Mouse (Mus musculus): ENCODE results near the gene Rbfox1.
A peak's percentile ranks its signal among the peaks of the same experiment; 100 is the strongest.

The Rbfox1 gene

DNA sequence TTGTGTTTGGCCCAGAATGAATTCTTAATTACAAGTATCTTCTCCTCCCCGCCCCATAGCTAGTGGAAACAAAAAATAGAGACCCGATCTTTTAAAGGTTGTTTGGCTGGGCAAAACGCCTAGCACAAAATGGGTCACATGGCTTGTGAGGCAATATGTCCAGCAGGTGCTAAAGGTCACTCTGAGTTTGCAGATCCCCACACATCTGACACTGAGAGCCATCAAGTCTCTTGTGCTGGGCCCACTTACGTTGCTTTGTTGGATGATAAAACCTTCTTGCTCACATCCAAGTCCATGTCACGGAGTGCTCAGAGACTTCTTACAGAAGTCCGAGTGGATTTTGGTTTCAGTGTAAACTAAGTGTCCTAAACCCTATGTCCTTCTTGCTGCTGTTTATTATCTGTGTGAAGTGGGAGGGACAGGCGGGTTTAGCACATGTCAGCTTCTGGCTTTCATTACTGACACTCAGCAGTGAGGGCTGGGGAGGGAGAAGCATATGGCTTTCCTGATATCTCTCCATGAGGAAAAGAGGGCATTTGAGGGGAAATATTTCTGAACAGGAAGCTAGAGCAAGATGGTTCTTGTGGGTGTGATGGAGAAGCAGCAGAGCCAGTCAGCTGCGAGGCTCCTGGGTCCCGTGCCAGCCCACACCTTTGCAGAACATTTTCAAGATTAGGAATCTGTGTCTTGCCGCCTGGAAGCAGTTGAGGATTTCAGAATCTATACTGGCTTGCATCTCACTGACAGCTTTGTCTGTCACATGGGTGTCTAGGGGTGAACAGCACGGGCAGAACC, 1214.5 kb downstream of the Rbfox1 start:
- DNase-seq = peak; percentile 21 to 58

DNA sequence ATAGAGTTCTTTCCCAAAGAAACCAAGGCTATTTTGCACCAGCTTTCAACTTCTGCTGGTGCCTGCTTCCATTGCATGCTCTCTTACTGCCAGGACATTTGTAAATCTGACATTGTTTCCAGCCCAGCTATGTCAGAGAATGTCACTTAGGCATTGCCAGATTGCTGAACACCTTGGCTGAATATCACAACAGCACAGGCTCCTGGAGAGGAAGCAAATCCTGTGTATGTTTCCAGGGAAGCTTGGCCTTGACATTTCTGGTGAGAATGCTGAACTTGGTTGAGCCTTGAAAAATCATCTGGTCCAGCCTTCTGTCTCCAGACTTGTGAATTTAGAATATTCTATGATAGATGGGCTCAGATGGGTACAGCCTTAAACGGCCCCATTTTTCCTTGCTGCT, 1217.3 kb downstream of the Rbfox1 start:
- DNase-seq = no peak

DNA sequence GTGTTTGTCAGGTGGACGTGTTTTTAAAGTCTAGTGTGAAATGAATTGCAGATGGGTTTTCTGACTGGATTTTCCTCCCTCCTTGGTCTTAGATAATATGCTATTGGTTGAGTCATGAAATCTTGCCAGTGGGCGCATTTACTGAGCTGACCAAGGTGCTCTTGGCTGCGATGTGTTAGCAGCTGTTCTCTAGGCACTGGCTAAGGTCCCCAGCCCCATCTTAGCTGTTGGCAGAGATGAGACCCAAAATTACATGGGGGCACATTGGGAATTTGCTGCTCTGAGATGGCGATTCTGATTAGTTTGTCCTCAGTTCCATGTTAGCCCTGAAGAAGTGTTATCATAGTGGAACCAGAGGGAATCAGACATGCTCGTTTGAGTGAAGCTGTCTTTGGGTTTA, 1218.1 kb downstream of the Rbfox1 start:
- no peak for DNase-seq

DNA sequence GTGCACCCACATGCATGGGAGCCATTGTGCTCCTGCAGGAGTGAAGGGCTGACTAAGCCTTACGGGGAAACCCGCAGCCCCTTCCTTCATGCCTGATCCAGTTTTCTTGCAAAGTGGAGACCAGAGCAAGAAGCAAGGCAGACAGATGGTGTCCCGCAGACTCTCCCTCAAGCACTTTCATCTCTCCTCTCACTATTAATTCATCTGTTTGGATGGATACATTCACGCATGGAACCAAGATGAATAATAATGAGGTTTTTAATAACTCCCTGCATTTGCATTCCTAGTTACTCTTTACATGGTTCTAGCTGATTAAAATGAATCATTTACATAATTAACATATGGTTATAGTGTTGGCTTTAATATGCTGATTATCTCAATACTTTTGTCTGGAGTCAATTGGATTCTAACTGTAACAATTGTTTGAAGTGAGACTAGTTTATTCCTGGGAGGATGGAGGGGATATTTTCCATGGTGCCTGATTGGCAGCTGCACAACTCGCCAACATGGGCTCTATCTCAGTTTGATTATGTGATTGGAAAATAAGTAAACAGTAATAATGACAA, 1221.4 kb downstream of the Rbfox1 start:
- DNase-seq = no peak

DNA sequence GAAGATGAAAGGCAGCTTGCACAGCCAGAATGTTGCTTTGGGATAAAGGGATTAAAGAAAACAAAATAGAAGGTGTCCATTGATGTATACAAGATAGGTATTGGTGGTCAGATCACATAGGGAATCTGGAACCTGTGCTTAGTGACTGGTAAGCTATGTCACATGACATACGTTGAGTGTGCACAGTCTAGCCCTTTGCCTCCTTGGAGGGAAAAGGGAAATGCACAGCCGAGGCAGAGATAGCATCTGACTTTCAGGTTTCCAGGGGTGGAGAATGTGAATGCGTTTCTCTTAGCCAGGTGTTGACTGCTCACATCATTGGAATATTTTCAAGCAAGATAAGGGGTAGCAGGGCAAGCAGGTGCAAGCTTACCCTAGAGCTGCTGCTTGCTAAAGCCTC, 1230.8 kb downstream of the Rbfox1 start:
- no peak for DNase-seq

DNA sequence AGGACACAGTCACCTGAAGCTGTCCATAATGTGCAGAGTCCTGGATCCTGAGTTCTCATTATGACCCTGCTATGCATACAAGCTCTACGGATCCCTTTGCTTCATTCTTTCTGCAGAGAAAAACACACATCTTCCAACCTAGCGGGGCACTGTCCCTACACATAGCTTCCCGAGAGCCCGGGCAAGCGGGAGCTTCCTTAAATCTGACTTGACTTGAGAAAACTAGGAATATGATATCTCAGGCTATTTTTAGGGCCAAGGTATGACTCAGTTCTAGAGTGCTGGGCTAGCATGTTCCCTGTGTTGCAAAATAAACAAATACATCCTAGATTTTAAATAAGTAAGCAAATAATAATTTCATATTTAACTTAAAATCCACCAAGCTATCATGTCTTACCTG, 1244.4 kb downstream of the Rbfox1 start:
- DNase-seq = no peak

DNA sequence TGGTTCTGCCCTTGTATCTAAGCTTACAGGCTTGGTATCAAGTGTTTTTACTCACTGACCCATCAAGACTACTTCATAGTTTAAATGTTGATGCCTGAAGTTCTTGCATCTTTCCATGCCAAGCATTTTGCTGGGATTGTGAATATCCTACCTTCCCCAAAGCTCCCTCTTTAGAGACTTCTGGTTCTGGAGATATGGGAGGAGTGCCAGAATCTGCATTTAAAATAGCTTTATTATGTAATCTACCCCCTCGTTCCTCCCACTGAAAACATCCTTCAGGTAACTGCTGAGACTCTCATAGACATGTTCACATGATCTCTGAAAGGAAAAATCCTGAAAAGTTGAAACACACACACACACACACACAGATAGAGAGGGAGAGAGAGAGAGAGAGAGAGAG, 1247.3 kb downstream of the Rbfox1 start:
- DNase-seq = no peak

DNA sequence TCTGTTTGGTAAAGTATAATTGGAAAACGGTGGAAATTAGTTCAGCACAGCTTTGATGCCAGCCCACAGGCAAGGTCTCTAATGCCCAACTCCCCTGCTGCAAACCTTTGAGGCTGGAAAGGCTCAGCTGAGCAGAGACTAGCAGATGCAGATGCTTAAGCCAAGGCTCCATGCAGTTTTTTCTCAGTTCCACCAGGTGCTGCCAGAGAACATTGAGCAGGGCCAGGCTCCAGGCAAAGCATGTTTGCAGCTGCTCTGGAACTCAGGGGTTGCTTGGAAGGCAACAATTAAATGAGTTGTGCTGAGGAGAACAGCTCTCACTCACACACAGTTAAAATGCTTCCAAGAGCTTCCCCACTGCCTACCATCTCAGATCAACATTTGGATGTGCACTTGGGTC, 1251.8 kb downstream of the Rbfox1 start:
- DNase-seq = peak in 1 of 2 experiments; percentile 7

DNA sequence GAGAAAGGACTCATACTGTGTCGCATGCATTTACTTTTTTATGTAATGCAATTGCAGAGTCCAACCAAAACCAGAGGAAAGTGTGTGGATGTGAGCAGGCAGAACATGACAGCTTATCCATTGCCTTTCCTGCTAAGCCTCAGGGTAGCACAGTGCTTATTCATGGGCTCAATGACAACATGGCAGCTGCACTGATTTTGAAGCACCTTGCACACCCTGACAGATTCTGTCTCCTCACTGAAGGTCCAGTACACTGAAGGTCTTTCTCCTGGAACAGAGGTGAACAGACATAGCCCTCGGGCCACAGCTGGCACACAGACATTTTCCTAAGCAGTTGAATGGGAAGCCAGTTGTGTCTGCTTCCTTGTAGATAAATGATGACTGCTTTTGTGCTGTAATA, 1254.3 kb downstream of the Rbfox1 start:
- no peak for DNase-seq

DNA sequence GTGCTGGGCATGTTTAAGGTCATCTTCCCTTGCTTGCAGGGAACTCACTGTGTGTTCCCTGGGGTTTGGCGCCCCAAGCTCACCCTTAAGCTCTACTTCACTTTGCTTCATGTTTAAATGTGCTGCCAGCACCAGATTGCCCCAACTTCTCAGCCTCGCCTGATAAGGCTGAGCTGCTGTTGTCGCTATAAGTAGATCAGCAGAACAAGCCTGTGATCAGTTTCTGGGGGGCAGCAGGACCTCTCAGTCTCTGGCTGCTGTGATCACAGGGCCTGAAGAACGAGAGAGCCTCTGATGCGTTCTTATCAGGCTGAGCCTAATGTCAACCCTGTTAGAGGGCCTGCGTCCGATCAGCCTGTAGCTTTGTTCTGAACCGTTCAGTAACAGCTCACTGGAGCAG, 1255.8 kb downstream of the Rbfox1 start:
- DNase-seq = no peak

DNA sequence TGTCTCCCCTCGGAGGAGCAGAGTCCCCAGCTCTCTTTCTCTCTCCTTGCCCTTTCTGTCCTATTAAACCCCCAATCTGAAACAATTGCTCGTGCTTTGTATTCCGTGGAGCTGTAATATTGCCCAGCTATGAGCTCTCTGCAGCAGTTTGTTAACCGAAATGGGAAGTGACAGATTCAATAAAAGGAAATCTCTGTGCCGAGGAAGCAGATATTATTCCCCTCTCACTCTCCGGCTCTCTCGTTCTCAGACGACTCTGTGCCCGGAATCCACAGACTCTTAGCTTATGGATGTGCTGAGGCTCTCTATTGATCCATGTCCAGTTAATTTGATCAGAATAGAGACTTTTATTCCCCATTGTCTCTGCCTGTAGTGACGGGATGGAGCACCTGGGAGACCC, 1260.3 kb downstream of the Rbfox1 start:
- no peak for DNase-seq

DNA sequence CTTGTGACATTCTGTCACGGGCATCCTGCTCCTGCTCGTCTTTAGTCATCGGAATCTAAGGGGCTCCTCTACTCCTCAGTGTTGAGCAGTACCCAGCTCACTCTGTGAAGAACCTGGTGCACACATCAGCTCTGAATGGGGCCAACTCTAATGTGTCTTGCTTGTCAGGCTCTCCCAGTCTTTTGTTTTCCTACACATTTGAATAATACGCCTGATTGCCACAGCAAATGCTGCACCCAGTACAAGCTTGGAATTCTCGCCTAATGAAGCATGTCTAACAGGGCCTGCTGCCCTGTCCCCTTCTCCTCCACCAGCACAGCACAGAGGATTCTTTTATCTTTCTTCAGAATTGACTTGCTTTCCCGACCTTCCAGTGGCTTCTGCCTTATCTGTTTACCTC, 1261.3 kb downstream of the Rbfox1 start:
- no peak for DNase-seq

DNA sequence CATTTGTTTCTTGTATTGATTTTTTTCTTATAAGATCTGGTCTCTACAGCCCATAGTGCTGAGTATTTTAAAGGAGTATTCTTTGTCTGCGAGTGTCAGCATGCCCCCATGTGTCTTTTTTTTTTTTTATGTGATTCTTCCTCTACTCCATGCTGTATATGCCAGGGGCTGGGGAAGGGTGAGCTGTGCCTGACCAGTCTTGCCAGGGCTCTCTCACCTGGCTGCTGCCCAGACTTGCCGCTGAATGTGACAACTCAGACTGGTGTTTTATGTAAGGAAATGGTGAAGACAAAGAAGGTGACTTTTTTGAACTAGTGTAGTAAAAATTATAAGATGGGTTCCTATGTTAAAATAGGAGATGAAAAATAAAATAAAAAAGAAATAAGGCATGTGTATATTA, 1262.7 kb downstream of the Rbfox1 start:
- DNase-seq = no peak

DNA sequence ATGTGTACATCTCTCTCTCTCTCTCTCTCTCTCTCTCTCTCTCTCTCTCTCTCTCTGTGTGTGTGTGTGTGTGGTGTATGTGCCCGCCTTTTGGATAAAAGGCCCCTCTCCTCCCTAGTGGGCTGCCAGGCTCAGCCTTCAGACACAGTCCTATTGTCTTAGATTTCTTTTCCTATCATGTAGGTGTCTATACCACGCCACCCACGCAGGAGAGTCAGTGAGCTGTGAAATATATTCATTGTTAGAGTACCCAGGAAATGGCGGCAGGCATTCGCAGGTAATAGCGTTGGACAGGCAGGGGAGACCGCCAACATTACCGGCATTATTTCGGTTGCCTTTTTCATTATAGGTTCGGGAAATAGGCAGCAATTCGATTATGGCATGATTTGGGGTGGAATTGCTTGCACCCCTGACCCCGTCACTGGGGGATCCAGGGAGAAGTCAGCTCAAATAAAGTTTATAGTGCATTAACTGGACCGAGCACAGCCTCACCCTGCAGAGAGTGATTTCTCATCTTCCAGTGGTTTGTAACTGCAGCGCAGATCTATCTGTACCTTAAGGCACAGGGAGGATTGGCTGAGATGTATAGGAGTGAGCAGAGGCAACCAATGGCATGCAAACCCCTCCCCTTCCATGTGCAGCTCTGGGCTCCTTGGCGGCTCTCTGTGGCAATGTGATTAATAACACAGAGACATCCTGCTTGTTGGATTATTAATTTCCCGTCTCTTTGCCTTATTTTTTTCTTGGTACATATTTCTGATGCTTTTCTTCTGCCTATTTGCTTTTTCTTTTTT, 1264.1 kb downstream of the Rbfox1 start:
- no peak for DNase-seq

DNA sequence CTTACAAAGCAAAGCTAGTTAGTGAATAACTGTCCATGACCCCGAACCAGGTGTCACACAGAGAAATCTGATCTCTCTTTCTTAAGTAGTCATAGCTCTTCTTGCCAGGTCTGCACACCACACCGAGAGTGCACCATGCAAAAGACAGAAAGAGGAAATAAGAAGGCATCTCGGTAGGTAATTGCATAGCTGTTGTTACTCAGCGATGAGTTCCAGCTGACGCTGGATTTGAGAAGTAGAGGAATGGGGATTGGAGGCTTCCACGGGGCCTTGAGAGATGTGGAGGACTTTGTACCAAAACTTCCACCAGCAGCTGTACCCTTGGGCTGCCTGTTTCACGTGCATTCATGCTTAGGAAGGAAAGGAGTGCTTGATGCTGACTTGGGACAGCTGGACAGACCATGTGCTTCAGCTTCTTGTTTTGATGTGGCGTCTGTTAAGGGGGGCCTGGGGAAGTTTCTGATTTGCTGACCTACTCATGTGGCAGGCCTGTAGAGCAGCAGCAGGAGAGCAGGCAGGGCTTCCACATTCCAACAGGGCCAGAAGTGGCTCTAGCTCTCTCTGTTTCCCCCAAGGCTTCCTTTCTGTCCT, 1265.1 kb downstream of the Rbfox1 start:
- DNase-seq = peak; percentile 20 to 33

DNA sequence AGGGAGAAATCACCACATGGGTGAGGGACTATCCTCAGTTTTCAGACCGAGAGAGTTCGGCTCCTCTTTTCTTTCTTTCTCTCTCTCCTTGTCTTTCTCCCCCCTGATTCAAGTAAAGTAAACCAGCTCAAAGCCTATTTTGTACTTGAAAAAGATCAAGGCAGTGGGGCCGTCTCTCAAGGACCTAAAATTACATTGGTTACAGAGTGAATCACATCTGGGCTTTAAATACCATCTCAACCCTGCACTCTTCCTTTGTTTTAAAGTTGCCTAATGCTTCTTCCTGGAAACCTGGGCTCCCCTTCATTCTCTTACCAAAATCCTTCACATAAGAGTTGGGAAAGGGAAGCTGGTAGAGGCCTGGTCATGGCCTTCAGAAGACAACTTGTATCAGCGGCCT, 1267.2 kb downstream of the Rbfox1 start:
- DNase-seq = no peak

DNA sequence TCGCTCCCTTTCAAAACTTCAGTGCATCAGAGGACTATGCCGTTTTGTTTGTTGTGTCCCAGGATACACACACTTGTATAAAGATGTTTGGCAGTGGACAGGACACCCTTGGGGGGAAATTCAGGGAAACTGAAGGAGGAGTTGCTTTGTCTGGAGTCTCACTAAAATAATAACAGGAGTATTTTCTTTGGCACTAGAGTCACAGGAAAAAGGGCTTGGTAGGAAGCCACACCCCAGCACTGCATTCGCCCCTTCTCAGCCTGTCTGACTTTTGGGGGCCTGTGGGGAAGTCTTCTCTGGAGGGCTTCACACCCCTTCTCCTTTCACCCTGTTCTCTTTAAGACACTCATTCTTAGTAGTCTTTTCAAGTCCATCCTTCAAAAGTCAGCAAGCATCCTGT, 1269.5 kb downstream of the Rbfox1 start:
- DNase-seq = no peak

DNA sequence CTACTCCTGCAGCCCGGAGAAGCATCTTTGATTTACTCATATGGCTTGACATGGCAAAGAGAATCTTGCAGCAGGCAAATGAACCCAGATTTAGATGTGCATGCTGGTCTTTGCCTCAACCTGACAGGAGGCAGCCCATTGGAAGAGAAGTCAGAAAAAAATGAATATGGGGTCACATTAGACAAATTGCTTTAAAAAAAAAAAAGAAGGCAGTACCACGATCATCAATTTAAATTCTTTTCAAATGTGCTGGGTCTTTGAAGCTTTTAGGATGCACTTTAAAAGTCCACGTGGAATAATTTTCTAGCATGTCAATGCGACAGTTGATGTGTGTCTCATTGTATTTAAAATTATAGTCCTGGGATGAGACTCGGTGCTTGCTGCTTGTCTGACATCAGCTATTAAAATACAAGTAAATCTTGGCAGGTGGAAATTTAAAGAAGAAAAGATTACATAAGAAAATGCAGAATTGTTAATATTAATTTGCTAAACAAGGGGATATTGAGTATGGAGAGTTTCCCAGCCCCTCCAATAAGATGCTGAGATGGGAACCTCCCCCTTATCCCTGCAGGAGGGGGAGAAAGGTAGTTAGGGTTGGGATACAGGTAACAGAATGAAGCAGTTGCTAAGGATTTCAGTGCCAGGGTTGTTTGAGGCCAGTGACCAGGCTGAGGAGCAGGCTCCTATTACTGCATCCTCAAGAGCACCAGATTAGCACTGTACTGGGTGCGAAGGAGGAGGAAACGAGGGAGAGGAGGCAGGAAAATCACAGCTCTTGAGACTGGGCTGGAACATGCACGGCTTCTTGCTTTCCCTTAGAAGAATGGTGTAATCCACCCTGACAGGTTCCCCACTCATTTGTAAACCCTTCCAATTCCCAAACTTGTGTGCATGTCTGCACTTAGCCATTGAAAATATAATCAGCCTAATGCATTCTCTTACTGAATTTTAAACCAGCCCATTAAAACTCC, 1274.0 kb downstream of the Rbfox1 start:
- no peak for DNase-seq

DNA sequence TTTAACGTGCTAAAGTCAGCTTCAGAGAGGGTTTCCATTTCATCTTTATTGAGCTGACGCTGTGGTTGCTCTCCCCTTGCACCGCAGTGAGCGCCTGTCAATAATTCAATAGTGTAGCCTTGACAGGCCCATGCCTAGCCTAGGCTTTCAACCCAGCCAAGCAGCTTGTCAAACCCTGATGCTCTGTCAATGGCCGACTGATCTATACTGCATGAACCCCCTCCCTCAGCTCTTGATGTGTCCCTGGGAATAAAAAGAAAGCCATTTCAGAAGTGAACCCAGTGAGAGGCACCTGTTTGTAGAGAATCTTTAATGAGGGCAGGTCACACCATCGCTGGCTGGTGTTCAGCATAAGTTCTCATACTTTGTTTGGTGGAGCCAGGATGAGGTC, 1274.7 kb downstream of the Rbfox1 start:
- DNase-seq = no peak

DNA sequence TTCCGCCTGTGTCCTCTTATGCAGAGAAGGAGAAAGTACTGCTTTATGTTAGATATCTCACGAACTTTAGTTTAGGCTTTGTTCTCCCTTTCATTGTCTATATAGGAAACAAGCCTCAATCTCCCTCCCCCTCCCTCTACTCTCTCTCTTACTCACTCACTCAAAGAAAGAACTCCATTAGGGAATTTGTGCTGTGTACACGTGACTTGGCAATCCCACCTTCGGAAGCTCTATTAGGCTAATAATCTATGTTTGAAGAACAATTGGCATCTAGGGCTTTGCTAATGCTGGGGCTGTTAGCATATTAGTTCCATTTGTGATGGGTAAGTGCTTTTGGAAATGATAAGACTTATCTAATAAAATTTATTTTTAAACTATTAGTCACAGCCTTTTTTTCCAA, 1277.0 kb downstream of the Rbfox1 start:
- no peak for DNase-seq

DNA sequence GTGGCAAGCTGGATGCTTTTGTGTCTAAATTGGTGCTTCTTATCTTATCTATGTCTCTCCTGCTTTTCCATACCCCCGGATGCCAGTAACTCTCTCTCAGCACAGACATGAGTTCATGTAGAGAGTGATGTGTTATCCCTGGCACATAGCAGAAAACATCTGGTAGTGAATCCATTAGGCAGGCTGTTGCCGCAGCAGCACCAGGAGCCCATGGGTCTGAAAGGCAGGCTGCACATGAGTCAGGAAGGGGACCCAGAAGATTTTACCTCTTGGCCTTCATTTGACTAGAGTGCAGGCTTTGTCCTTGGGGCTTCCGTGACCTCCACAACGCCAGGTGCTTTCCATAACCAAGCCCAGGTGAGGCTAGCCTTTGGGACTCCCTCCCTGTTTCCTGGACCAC, 1278.5 kb downstream of the Rbfox1 start:
- no peak for DNase-seq

DNA sequence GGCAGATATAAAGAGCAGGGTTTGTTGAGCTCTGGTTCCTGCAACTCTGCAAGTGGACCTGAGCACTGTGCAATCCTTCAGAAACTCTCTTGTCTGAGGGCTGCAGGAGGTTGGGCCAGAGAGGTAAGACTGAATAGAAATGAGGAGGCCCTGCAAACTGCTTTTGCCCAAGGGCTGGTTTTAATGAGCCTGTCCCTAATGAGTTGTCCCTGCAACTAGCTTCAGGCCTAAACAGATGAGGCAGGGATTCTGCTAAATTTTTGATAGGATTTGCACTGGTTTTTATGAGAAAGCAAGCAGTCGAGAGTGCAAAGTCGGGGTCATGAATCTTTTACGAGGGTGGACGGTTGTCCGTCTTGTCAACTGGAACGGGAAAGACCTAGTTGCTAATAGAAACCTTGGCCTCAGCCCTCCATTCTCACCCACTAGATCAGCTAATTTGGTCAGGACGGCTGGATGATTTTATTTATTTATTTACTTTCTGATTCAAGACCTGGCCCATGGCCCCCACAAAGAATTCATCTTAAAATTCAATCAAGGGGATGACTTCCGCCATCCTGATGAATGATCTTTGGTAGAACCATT, 1279.1 kb downstream of the Rbfox1 start:
- no peak for DNase-seq
